Mouse (Mus musculus): ENCODE data around the gene Slc9a7.

- TF ChIP-seq CTCF (IDR thresholded peaks at IDR 0.05; ENCODE audit: borderline replicate concordance, extremely low read depth, insufficient read depth, insufficient read length) (no peak), POLR2A (IDR thresholded peaks at IDR 0.05; ENCODE audit: borderline replicate concordance, extremely low read depth, insufficient read depth, insufficient read length, poor library complexity, severe bottlenecking) (no peak)
These were observed 131.3 kb downstream of the Slc9a7 start for GRCm38 (mm10) chrX:20160301-20160700.

All from brain, embryonic 14.5 days (tissue).